Mouse (Mus musculus): ENCODE measurements around the gene Nedd4.

Gene Nedd4

DNA sequence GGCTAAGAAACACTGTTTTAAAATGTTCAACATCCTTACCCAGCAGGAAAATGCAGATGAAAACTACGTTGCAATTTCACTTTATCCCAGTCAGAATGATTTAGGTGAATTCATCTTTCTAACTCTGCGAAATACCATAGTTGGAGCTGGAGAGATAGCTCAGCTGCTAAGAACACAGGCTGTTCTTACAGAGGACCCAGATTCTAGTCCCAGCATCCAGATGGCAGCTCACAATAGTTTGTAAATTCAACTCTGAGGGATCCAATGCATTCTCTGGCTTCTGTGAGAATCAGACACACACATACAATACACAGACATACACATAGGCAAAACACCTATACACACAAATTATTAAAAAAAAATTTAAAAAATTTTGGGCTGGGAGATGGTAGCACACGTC, 133.1 kb downstream of the Nedd4 start:
- no peak for DNase-seq (ENCODE audit: low read depth)

DNA sequence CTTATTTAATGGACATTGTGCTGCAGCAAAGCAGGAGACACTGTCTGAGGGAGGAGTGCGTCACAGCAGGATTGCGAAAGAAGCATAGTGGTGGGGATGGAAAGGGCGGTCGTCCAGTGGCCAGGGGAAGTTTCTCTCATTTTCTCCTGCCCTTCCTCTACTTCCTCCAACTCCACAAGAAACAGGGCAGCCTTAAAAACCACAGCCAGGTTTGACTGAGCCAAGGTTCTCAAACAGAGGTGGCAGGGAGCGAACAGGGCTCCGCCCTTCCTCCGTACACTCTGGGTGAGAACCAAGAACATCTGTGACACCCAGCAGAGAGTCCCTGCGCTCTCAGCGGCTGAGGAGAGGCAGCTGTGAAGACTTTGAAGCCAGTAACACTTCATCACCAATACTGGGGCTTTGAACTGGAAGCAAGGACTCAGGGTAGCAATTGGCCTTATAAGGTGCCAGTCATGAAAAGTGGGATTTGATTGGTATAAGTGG, 135.0 kb downstream of the Nedd4 start:
- DNase-seq (ENCODE audit: low read depth) = peak; percentile 47

Data from NIH3T3 (cell line).